Mouse (Mus musculus): ENCODE data around the gene Hist1h3c.
"Not testable (repeated sequence)": the region's sequence is repeated elsewhere in the genome, so short reads cannot be mapped to it uniquely, and the experiment has no call there.

Gene Hist1h3c

DNA sequence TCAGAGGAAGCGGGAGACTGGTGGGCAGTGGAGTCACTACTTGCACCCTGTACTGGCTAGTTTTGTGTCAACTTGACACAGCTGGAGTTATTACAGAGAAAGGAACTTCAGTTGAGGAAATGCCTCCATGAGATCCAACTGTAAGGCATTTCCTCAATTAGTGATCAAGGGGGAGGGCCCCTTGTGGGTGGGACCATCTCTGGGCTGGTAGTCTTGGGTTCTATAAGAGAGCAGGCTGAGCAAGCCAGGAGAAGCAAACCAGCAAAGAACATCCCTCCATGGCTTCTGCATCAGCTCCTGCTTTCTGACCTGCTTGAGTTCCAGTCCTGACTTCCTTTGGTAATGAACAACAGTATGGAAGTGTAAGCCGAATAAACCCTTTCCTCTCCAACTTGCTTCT is 42.6 kb downstream of the Hist1h3c start:
- not testable (repeated sequence) for DNase-seq

- DNase-seq, result no peak
Measured at GRCm38 (mm10) chr13:23702220-23702619, 43.2 kb downstream of the Hist1h3c start.

DNA sequence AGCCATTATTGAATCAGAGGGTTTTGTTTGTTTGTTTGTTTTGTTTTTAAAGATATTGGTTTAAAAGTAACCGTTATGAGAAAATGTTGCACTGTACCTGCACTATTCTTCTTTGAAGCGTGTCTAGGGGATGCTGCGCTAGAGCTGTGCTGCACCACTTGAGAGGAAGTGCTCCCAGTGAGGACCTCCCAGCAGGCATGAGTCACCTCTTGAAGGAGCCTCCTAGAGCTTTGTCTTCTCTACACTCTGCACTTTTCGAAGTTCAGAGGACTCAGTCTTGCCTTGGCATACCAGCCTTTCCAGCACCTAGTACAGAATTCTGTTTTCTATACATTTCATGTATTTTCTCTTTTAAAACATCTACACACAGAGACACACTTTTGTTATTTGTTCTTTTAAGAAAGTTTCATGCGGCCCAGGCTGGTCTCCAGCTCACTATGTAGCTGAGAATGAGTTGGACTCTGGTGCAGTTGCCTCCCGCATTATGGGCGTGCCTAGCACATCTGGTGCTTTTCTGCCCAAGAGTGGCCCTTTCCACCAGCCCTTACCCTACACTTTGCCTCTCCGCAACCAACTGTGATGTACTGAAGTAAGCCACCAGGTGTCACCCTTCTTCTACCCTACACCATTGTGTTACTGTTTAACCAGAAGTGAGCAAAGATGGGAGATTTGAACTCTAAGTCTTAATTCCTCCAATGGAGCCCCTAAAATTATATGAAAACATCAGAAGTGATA is 44.4 kb downstream of the Hist1h3c start:
- DNase-seq, result peak; percentile 84

- no peak for DNase-seq
Measured at GRCm38 (mm10) chr13:23699767-23700166, 45.6 kb downstream of the Hist1h3c start.

- no peak for DNase-seq
Measured at GRCm38 (mm10) chr13:23698996-23699395, 46.4 kb downstream of the Hist1h3c start.

GRCm38 (mm10) chr13:23698300-23698693 is 47.1 kb downstream of the Hist1h3c start, which contains the start of gene Hist1h4c:
Gene Hist1h4c (minus strand): TSS chr13:23698454.
- peak; percentile 98 for DNase-seq

DNA sequence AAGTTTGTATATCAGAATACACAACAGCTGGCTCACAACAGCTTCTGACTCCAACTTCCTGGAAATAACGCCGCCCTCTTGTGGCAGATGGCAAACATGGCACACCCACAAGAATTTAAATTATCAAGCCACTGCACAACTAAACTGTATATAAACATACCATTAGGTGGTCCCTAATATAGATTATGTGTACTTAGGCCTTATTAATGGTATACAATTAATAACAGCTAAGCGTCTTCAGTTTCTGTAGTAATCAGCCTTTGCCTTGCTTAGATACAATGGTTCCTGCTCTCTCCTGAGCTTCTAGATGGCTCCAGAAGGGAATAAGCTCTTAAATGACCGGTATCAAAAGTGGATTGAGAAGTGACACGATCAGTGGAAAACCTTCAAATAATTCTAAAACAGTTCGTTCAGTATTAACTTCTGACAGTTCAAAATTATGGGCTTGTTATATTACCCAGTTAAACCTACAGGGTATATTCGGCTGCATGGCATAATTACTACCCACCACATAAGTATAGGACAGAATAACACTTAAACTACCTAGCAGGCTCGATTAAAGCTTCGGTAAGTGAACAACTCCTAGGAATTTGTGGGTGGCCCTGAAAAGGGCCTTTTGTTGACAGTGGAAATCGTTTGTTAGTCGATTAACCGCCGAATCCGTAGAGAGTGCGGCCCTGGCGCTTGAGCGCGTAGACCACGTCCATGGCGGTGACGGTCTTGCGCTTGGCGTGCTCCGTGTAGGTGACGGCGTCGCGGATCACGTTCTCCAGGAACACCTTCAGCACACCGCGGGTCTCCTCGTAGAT is 47.7 kb downstream of the Hist1h3c start:
- peak; percentile 65 for DNase-seq

GRCm38 (mm10) chr13:23696061-23696474 is 49.3 kb downstream of the Hist1h3c start:
- DNase-seq, result no peak

GRCm38 (mm10) chr13:23695514-23695913 is 49.9 kb downstream of the Hist1h3c start, which contains the start of gene Hist1h1t:
Gene Hist1h1t (plus strand): TSS chr13:23695814.
- DNase-seq, result no peak

All from kidney, postnatal 14 days (tissue).